Mouse (Mus musculus): ENCODE measurements at regions not wholly inside any gene's neighbourhood (a gene's known extent, or its start where the extent isn't known, plus 50 kb on each side); places are given as distances from the start of the nearest gene placed in this dataset.

DNA sequence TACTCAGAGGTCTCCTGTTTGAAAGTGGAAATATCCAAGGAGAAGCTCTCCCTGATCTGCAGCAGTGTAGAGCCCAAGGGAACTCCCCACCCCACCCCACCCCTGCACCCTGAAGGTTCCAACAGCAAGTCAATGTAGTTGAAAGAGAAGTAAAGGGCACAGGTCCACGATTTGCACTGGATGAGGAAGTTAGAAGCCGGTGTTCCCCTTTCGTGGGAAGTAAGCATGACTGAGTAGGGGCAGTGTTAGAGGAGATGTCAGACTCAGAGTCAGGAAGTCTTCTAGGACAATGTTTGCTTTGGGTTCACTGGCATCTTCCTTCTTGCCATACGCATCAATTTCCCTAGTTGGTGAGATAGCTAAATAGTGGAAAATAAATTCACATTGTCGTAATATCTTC, 64.9 kb downstream of the H2al2a start:
- TF ChIP-seq CTCF (IDR thresholded peaks at IDR 0.05; ENCODE audit: low read depth, low read length): no peak
- no peak for TF ChIP-seq POLR2A (IDR thresholded peaks at IDR 0.05; ENCODE audit: extremely low read depth, insufficient read depth, low read length)
